Mouse (Mus musculus): ENCODE measurements around the gene Cfi. TPM values are rescaled to one million over a fixed set of nuclear protein-coding genes. Genes with fewer than 3 reads are reported as not detected.

The Cfi gene
- total and polyA plus RNA-seq, 2 experiments from 2014 or later: 0.55 TPM; not detected in 1

DNA sequence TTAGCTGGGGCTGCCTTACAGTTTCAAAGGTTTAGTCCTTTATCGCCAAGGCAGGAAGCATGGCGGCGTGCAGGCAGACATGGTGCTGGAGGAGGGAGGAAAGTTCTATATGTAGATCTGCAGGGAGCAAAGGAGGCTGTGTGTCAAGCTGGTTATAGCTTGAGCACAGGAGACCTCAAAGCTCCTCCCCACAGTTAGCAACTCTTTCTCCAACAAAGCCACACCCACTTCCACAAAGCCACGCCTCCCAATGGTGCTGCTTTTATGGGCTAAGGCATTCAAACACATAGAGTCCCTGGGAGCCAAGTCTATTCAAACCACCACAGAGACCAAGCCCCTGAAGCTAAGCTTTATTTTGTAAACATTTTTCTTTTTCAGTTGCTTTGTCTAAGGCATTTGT lies 63.2 kb downstream of the Cfi start:
- H3K27ac ChIP-seq: no peak overlapping the region
- H3K4me3 ChIP-seq (ENCODE audit: low read length): no peak overlapping the region
- no peak for DNase-seq (ENCODE audit: low spot score)
- peaks cover 4% of the 10 kb centered on the region; the same call in 1 of the 2 replicates for H3K36me3 ChIP-seq (ENCODE audit: insufficient read depth, low read length)
- H3K27me3 ChIP-seq (ENCODE audit: insufficient read depth, low read length): no peaks in the 10 kb centered on the region
- no peak overlapping the region for H3K4me2 ChIP-seq (ENCODE audit: low read depth, low read length)
- no peaks in the 10 kb centered on the region for H3K9me3 ChIP-seq (ENCODE audit: low read length)
- WGBS: 63% methylated on average over 4 of the region's 4 CpGs
- no peak overlapping the region for H3K9ac ChIP-seq (replicated peaks; ENCODE audit: low read length)
- H3K4me1 ChIP-seq (ENCODE audit: insufficient read depth, low read length): 0 out of 2 replicates have a peak, but pooled peaks cover 6% of the 10 kb centered on the region
- TF ChIP-seq CTCF (IDR thresholded peaks at IDR 0.05; ENCODE audit: low read depth): no peak
- ATAC-seq: no peak

DNA sequence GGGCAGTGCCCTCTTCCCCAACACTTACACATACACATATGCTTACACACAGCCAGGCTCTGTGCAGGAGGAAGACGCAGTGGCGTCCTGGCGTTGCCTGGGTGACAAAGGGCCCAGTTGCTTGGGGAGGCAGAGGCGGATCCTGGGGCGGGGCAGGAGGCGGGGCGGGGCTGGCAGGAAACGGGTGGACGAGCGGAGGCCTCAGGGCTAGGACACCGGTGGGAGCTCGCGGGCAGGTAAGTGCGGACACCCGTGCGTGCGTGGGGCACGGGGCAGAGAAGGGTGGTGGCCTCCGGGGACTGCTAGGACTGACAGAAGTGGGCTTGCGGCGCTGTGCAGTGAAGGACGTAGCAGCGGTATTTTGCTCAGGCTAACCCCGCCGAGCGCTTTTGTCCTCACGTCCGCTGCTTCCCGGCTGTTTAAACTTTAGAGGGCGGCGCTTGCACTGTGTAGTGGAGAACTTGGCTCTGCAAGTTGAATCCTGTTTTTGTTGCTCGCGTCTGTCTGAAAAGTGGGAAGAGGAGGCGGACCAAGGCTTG lies 65.7 kb downstream of the Cfi start, which contains the start of gene Casp6:
TSS of gene Casp6 (plus strand) at position 155 of the 539 bp plus-strand sequence.
- Histone ChIP-seq H3K27me3 (ENCODE audit: insufficient read depth, low read length) (no peaks in the 10 kb centered on the region), H3K9ac (replicated peaks; ENCODE audit: low read length) (peak within 1 kb of the TSS; percentile 48), H3K4me3 (ENCODE audit: low read length) (peak within 1 kb of the TSS; percentile 51), H3K4me2 (ENCODE audit: low read depth, low read length) (peak within 1 kb of the TSS; percentile 75), H3K27ac (peak within 1 kb of the TSS; percentile 51; the same call in 1 of the 2 replicates), H3K36me3 (ENCODE audit: insufficient read depth, low read length) (no peaks in the 10 kb centered on the region), H3K4me1 (ENCODE audit: insufficient read depth, low read length) (0 out of 2 replicates have a peak, but pooled peaks cover 6% of the 10 kb centered on the region), H3K9me3 (ENCODE audit: low read length) (no peaks in the 10 kb centered on the region)
- ATAC-seq (peak; percentile 88), DNase-seq (ENCODE audit: low spot score) (peak; percentile 59)
- under 1% methylated on average over 33 of the region's 34 CpGs for WGBS
- TF ChIP-seq CTCF (IDR thresholded peaks at IDR 0.05; ENCODE audit: low read depth): no peak

DNA sequence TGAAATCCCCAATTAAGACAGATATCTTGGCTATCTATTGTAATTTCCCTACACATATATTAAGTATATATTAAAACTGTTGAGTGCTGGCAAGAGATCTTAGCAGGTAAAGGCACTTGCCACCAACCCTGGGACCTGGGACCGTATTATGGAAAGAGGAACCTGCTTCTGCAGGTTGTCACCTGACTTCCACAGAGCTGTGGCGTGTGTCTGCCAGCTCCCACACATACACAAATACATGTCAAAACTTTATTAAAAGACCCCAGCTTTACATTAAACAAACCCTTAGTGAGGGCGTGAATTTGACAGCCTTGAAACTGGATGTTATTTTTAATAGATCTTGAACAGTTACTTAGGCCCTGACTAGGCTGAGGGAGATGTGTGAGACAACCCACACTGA lies 67.7 kb downstream of the Cfi start:
- no peak for TF ChIP-seq CTCF (IDR thresholded peaks at IDR 0.05; ENCODE audit: low read depth)
- 93% methylated on average over 3 of the region's 3 CpGs for WGBS
- no peak for ATAC-seq
- Histone ChIP-seq H3K9me3 (ENCODE audit: low read length) (no peaks in the 10 kb centered on the region), H3K36me3 (ENCODE audit: insufficient read depth, low read length) (no peaks in the 10 kb centered on the region), H3K4me1 (ENCODE audit: insufficient read depth, low read length) (0 out of 2 replicates have a peak, but pooled peaks cover 6% of the 10 kb centered on the region), H3K27me3 (ENCODE audit: insufficient read depth, low read length) (no peaks in the 10 kb centered on the region), H3K27ac (no peak overlapping the region), H3K4me3 (ENCODE audit: low read length) (no peak overlapping the region), H3K9ac (replicated peaks; ENCODE audit: low read length) (no peak overlapping the region), H3K4me2 (ENCODE audit: low read depth, low read length) (no peak overlapping the region)
- no peak for DNase-seq (ENCODE audit: low spot score)

DNA sequence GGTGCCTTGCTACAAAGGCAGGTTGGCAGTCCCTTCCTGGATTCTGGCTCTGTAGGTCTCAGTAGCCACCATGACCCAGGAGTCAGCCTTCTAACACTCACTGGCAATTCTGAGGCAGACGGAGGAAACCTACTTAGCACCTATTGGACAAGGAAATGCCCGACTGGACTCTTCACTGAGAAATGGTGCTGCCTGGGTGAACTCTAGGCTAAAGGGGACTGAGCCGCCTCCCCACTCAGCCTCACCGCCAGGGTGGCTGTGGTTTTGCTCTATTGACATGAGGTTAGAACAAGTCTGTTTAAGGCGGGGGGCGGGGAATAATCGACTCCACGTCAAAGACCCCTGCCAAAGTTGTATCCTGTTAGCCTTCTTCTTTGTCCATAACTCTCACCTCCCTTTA lies 68.2 kb downstream of the Cfi start:
- TF ChIP-seq CTCF (IDR thresholded peaks at IDR 0.05; ENCODE audit: low read depth): no peak
- no peak overlapping the region for H3K4me2 ChIP-seq (ENCODE audit: low read depth, low read length)
- H3K4me3 ChIP-seq (ENCODE audit: low read length): no peak overlapping the region
- H3K9me3 ChIP-seq (ENCODE audit: low read length): no peaks in the 10 kb centered on the region
- no peak overlapping the region for H3K9ac ChIP-seq (replicated peaks; ENCODE audit: low read length)
- no peak overlapping the region for H3K27ac ChIP-seq
- H3K27me3 ChIP-seq (ENCODE audit: insufficient read depth, low read length): no peaks in the 10 kb centered on the region
- 89% methylated on average over 8 of the region's 8 CpGs for WGBS
- ATAC-seq (no peak), DNase-seq (ENCODE audit: low spot score) (no peak)
- H3K36me3 ChIP-seq (ENCODE audit: insufficient read depth, low read length): no peaks in the 10 kb centered on the region
- H3K4me1 ChIP-seq (ENCODE audit: insufficient read depth, low read length): 0 out of 2 replicates have a peak, but pooled peaks cover 6% of the 10 kb centered on the region

DNA sequence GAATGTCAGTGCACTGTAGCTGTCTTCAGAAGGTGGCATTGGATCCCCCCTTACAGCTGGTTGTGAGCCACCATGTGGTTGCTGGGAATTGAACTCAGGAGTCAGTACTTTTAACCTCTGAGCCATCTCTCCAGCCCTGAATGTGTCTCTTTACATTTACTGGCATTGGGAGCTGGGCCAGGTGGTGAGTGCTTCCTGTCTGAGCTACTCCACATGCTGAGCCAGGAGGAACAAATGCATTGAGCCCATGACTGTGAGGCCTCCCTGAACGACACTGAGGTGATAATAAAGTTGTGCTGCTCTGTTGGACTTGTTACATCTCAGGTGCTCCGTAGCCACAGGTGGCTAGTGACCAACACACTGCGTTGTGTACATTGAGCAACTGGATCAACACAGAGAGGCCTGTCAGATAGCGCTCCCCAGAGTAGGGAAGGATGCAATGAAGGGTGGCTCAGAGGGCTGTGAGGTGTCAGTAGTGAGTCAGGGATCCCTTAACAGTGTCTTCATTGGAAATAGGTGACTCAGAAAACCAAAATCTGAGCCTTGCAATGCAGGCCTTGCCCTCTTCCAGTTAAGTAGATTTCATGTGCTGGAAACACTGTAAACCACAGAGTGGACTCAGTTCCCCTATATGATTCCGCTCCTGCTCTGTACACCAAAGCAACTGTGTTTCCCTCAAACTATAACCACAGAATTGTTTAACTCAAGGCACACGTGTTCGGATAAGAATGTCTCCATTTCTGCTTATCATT lies 68.9 kb downstream of the Cfi start:
- no peak overlapping the region for H3K4me2 ChIP-seq (ENCODE audit: low read depth, low read length)
- H3K9ac ChIP-seq (replicated peaks; ENCODE audit: low read length): no peak overlapping the region
- no peaks in the 10 kb centered on the region for H3K36me3 ChIP-seq (ENCODE audit: insufficient read depth, low read length)
- no peaks in the 10 kb centered on the region for H3K9me3 ChIP-seq (ENCODE audit: low read length)
- ATAC-seq: no peak
- no peaks in the 10 kb centered on the region for H3K27me3 ChIP-seq (ENCODE audit: insufficient read depth, low read length)
- H3K27ac ChIP-seq: no peak overlapping the region
- no peak overlapping the region for H3K4me3 ChIP-seq (ENCODE audit: low read length)
- WGBS: 86% methylated on average over 7 of the region's 7 CpGs
- no peak for DNase-seq (ENCODE audit: low spot score)
- H3K4me1 ChIP-seq (ENCODE audit: insufficient read depth, low read length): 0 out of 2 replicates have a peak, but pooled peaks cover 6% of the 10 kb centered on the region
- TF ChIP-seq CTCF (IDR thresholded peaks at IDR 0.05; ENCODE audit: low read depth): no peak

DNA sequence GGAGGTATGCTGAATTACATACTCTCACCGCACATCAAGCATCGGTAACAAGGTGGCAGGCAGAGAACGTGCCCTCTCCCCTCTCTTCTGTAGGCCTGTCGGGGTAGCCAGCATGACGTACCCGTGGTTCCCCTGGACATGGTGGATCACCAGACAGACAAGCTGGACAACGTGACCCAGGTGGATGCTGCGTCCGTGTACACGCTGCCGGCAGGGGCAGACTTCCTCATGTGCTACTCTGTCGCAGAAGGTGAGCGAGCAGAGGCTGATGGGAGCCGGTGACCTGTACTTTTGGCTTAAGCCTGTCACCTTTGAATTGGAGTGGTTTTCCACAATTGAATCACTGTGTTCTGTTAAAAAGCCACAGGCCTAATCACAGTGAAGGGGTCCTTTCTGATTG lies 76.3 kb downstream of the Cfi start:
- Histone ChIP-seq H3K4me3 (ENCODE audit: low read length) (no peak overlapping the region), H3K4me2 (ENCODE audit: low read depth, low read length) (no peak overlapping the region), H3K27ac (no peak overlapping the region), H3K27me3 (ENCODE audit: insufficient read depth, low read length) (no peaks in the 10 kb centered on the region), H3K9ac (replicated peaks; ENCODE audit: low read length) (no peak overlapping the region), H3K36me3 (ENCODE audit: insufficient read depth, low read length) (peaks cover 4% of the 10 kb centered on the region; the same call in 1 of the 2 replicates), H3K9me3 (ENCODE audit: low read length) (no peaks in the 10 kb centered on the region), H3K4me1 (ENCODE audit: insufficient read depth, low read length) (no peaks in the 10 kb centered on the region)
- 94% methylated on average over 14 of the region's 14 CpGs for WGBS
- ATAC-seq: no peak
- TF ChIP-seq CTCF (IDR thresholded peaks at IDR 0.05; ENCODE audit: low read depth): no peak
- no peak for DNase-seq (ENCODE audit: low spot score)

DNA sequence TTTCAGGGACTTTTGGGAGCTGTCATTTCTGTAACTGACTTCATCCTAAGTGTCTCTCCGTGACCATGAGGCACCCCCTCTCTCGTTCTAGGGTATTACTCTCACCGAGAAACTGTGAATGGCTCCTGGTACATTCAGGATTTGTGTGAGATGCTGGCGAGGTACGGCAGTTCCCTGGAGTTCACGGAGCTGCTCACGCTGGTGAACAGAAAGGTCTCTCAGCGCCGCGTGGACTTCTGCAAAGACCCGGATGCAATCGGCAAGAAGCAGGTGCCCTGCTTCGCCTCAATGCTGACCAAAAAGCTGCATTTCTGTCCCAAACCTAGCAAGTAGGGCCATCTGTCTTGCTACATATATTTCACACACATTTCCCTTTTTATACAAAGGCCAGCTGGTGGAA lies 77.6 kb downstream of the Cfi start:
- no peaks in the 10 kb centered on the region for H3K4me1 ChIP-seq (ENCODE audit: insufficient read depth, low read length)
- DNase-seq (ENCODE audit: low spot score): no peak
- H3K4me3 ChIP-seq (ENCODE audit: low read length): no peak overlapping the region
- H3K4me2 ChIP-seq (ENCODE audit: low read depth, low read length): no peak overlapping the region
- H3K9ac ChIP-seq (replicated peaks; ENCODE audit: low read length): no peak overlapping the region
- 93% methylated on average over 13 of the region's 13 CpGs for WGBS
- H3K27me3 ChIP-seq (ENCODE audit: insufficient read depth, low read length): no peaks in the 10 kb centered on the region
- no peak for ATAC-seq
- no peak overlapping the region for H3K27ac ChIP-seq
- no peaks in the 10 kb centered on the region for H3K9me3 ChIP-seq (ENCODE audit: low read length)
- TF ChIP-seq CTCF (IDR thresholded peaks at IDR 0.05; ENCODE audit: low read depth): no peak
- peaks cover 4% of the 10 kb centered on the region; the same call in 1 of the 2 replicates for H3K36me3 ChIP-seq (ENCODE audit: insufficient read depth, low read length)
